Mouse (Mus musculus) right cerebral cortex, postnatal 10 days (tissue): ENCODE results near the gene Sestd1.
A peak's percentile ranks its signal among the peaks of the same experiment; 100 is the strongest.

Experiments used
- DNase-seq, 2 experiments: peaks; one replicate each; pipeline ENCODE4 v3.0.0; 2021; ENCODE audit warnings: low spot score in 2 of 2

The Sestd1 gene

DNA sequence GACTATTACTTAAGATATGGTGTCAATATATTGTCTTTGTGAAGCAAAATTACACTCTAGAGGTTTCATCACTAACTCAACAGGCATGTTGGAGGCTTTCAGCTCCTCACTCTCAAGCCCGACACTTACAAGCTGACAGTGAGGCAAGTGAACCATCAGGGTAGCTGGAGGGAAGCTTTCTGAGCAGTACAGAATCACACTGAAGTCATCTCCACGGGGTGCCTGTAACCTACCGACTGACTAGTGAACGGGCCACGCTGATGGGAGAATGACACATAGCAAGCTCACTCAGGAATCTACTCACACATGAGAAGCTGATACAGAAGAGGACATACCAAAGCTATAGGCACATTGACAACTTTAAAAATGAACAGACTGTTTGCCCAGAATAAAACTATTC is 67.5 kb downstream of the Sestd1 start:
- DNase-seq: no peak

DNA sequence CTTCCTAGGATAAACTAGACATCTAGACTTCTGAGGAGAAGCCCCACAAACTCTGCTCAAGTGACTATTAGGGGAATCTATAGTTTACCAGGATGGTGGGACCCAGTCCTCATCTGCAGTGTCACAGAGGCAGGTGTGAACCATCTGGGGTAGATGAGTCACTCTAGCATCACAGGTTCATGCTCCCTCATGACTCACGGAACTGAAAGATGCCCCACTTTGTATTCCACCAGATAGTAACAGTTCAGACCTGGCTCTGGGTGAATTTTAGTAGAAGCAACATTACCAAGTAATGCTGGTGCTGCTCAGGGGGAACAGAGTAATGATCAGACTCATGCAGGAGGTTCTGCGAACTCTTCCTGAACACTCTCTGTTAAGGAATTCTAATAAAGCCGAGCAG is 73.4 kb downstream of the Sestd1 start:
- DNase-seq: no peak

DNA sequence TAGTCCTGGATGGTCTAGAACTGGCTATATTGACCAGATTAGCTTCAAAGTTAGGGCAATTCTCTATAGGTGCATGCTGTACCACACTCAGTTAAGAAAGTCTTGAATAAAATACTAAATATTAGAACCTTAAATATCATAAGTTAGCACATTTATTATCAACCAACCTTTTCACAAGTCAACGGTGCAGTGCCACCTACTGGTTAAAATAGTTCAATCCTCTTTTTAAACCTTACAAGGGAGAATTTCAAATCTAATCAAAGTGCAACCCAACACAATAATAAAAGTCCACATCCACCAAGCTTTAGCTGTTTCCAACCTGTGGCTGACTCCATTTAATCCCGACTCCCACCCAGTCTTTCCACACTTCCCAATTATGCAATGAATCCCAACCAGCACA is 76.5 kb downstream of the Sestd1 start:
- no peak for DNase-seq

- peak in 1 of 2 experiments; percentile 44 for DNase-seq
Measured at GRCm38 (mm10) chr2:77201900-77202299, 78.5 kb downstream of the Sestd1 start.

- DNase-seq: peak in 1 of 2 experiments; percentile 24
Measured at GRCm38 (mm10) chr2:77200958-77201614, 79.3 kb downstream of the Sestd1 start.

DNA sequence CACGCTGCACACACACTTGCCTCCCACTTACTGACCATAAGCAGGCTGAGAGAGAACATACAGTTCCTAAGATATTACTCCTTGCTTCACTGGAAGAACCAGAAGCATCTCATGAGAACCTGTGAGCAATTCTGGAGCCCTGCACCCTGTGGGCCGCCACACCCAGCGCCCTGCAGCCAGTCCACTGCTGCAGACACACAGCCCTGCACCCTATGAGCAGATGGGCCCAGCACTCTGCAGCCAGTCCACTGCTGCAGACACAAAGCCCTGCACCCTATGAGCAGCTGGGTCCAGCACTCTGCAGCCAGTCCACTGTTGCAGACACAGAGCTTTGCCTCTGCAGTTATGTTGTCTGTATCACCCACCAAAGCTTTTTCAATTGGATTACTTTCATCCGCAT is 80.0 kb downstream of the Sestd1 start:
- peak in 1 of 2 experiments; percentile 21 for DNase-seq

GRCm38 (mm10) chr2:77198246-77198645 is 82.1 kb downstream of the Sestd1 start:
- DNase-seq: no peak

GRCm38 (mm10) chr2:77196819-77197218 is 83.6 kb downstream of the Sestd1 start:
- DNase-seq: peak in 1 of 2 experiments; percentile 14

DNA sequence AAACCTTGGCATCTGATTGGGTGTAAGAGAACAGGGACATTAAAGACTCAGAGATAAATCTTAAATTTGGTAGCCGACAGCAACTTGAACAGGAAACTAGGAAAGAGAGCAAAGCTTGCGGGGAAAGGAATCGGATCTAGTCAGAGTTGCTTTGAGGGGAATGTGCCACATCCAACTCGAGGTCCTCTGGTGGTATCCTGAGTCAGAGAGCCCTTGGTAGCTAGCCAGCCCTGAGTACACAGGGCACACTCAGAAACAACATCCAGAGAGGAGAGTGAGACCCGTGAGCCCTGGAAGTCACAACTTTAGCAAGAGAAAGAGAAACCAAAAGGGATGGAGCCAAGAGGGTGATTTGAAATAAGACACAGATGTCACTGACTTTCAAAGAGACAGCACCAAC is 85.3 kb downstream of the Sestd1 start:
- peak in 1 of 2 experiments; percentile 20 for DNase-seq

DNA sequence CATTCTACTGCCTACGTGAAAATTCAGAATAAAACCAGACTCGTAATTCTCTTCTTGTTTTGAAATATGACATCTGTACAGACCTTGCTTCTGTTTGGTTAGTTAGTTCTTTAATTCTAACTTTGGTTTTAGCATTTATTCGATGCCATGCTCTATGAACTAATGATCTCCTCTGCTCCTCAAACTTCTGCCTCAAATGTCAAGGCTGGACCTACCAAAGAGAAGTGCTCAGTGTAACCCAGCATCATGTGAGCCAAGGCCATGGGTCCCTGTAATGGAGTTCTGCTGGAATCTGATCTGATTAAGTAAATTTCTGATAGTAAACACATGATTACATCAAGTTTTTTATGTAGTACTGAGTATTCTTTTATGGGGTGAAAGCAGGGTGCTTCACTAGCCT is 88.6 kb downstream of the Sestd1 start:
- DNase-seq: no peak

DNA sequence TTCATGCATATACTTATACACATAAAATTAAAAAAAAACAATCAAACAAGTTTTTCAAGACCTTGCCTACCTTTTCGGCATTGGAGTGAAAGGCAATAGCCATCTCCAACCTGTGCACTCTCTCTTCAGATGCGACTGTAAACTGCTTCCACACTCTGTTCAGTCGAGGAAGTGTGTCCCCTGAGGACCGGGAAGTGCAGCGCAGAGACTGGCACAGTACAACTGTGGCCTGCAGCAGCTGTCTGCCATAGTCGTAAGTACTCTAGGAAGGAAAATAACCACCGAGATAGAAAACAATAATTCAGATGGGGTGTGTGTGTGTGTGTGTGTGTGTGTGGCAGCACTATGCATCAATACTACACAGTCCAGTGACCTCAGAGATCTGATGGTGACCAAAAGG is 89.5 kb downstream of the Sestd1 start:
- DNase-seq: peak in 1 of 2 experiments; percentile 13

DNA sequence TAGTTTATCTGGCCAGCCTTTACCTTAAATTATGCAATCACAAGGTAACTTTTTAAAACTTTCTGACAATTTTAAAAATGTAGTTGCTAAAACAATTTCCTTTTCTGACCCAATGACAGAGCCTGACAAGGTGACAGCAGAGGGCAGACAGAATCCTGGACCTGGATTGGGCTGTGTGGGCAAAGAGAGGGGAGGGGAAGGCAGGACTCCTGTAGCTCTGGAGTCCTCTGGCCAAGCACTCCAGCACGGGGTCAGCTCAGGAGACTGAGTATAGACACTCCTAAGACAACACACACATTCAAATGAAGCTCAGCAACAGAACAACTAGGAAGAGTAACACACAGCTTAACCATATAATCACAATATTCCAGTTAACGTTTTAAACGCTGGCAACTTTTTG is 90.1 kb downstream of the Sestd1 start:
- DNase-seq: no peak

DNA sequence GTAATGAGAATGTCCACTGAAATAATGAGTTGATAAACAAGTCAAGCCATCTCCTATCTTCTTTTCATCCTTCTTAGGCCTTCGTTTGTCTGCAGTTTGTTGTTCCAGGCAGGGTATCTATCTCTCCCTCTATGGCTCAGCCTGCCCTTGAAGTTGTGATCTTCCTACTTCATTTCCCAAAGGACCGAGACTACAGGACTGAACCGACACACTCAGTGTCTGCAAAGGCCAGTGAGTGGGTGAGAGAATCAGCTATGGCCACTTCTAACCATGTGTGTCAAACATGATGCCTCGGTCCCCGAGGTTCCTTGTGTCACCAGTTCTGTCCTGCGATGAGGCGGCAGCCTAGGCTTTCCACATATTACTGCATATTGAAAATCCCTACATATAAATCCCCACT is 90.7 kb downstream of the Sestd1 start:
- DNase-seq: no peak

GRCm38 (mm10) chr2:77187501-77187900 is 92.9 kb downstream of the Sestd1 start:
- DNase-seq: no peak

DNA sequence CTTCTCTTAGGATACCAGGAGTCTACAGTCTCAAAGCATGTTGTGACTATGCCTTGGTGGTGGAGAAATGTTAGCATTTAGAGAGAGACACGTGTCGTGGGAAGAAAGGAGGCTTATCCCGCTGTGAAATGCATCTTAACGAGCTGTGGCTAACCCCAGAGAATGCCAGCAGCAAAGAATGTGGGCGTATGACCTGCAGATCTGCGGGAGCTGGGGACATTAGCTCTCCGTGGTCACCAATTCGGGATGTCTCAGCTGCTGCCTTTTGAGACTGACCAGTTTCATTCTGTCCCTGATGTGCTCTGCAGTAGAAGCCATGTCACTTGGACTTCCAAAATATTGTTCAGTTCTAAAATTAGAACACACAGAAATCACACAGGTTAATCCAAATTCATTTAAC is 93.5 kb downstream of the Sestd1 start:
- DNase-seq: no peak

GRCm38 (mm10) chr2:77184049-77184571 is 96.3 kb downstream of the Sestd1 start:
- DNase-seq: no peak

DNA sequence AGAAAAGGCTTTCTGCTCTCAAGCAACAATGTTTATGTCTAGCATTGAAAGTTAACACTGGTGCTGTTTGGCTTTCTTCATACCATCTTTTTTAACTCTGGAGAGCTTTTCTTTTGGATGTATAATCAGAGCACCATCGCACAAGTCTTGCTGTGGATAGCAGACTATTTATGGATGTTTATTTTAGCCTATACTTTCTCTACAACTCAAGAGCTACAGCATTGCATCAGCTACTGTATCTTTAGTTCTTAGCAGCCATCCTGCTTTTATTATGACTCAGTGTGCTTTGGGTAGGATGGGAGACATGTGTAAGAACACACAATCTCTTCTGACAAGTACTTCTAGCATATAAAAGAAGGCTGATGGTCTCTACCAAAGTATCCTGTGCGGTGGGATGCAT is 96.7 kb downstream of the Sestd1 start:
- DNase-seq: no peak

- DNase-seq: no peak
Measured at GRCm38 (mm10) chr2:77182996-77183380, 97.4 kb downstream of the Sestd1 start.

DNA sequence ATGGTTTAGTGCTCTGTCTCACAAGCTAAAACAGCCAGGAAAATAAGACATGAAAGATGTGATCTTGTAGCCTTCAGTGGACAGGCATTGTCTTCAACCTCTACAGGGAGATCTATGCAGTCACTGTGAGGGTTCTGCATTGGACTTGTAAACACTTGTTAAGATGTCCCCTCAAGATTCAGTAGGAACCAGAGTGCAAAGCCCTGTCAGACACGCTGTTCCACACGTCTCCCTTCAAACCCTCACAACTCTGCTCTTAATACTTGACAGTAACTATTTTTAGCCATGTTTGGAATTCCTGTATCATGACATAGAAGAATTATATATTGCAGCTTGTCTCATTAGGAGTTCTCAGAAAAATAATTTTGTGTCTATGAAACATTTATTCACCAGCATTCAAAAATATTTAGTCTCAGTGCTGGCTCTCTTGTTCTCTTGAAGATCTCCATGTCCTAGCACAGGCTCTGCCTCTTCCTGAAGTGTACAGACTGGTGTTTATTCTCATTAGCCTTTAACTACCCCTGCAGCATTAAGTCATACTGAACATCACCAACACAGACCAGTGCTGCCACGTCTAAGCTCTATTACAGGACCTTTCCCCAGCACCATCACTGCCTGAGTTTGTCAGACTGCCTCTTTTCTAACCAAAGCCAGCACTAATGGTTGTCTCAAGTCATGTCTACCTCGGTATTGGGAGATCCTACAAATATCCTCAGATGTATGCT is 98.0 kb downstream of the Sestd1 start:
- DNase-seq: no peak

DNA sequence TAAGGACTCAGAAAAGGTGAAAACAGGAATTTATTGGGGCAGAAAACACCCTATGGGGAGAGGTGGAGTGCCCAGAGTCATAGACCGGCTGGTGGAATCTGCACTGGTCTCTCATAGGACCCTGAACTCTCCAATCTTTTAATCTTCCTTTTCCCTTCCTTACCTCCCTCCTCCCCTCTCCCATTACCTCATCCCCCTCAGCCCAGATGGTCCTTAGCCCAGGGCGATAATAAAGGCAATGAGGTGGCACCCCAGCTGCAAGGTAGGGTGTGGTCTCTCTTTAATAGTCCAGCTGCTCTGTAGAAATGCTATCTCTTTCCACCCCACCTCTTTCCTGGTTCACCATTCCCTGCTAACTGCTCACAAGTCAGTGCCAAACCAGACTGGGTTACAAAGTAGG is 102.9 kb downstream of the Sestd1 start:
- no peak for DNase-seq

- DNase-seq: no peak
Measured at GRCm38 (mm10) chr2:77176413-77176812, 104.0 kb downstream of the Sestd1 start.

- DNase-seq: no peak
Measured at GRCm38 (mm10) chr2:77175411-77175810, 105.0 kb downstream of the Sestd1 start.

DNA sequence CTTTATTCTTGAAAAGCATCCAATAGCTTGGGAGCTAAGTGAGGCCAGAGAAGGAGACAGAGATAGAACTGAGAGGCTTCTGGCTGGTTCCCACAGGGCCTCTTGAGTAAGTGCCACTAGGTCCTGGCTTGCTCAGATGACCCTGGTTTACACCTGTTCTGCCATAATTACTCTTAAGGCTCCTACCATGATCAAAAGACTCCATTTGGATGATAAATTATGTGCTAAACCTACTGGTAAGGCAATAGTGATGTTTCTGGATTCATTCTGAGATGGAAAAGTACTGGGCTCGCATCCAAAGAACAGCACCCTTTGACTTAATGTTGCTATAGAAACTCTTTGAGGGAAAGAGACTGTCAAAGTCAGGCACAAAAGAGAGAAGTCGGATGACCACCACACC is 106.1 kb downstream of the Sestd1 start:
- DNase-seq: no peak
